Mouse (Mus musculus) layer of hippocampus, adult 9-10 months (tissue): ENCODE data around the gene Ptpn22.
"Not testable (repeated sequence)": the region's sequence is repeated elsewhere in the genome, so short reads cannot be mapped to it uniquely, and the experiment has no call there.

Experiments used
- DNase-seq: peaks from one replicate; pipeline ENCODE4 v3.0.0; 2022; ENCODE audit warnings: low spot score

Gene Ptpn22

DNA sequence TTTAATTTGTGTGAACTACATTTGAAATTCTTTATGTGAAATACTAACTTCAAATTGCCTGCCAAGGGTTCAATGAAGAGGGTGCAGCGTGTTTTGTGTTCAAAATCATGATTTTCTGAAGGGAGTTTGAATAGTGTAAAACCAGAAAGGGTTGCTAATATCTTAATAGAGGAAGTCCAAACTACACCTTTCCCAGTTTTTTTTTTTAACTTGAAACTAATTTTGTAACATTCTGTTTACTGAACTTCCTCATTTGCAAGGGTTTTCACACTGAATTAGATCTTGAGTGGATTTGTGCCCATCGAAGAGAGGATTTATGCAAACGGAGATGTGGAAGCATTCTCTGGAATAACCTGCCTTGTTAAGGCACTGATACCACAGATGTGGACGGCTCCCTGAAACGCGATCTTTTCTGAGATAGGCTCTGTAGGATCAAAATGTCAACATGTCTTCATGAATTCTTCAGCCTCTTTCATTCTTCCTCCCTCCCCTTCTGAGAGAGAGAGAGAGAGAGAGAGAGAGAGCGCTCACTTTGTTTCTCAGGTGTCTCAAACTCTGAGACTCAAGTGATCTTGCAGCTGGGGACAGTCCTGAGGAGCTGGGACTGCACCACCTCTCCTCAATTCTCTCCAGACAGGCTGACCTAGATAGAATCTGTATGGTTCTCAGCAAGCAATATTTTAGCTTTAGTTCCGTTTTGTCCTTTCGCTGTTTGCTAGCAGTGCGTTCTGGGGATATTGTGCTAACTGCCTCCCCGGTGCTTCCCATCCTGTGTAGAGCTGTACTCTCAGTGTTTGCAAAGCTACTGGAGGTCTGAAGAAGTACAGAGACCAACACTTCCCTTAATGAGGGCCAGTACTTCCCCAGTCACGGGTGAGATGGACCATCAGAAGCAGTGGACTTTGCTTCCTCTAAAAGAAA, at the start of gene Ptpn22:
TSS of gene Ptpn22 (plus strand) at position 915 of the 921 bp plus-strand sequence.
- no peak for DNase-seq

DNA sequence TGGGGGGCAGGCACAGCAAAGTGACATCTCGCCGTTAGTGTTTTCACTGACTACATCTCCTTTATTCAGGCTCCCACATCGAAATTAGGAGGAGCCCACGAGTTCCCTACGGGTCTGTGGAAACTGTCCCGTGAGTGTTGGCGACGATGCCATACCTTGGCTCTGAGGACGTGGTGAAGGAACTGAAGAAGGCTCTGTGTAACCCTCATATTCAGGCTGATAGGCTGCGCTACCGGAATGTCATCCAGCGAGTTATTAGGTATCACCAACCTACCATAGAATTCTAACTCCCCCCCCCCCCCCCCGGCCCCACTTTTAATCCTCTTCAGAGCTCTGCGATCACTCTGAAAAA, 49.8 kb upstream of the Ptpn22 start:
- no peak for DNase-seq

DNA sequence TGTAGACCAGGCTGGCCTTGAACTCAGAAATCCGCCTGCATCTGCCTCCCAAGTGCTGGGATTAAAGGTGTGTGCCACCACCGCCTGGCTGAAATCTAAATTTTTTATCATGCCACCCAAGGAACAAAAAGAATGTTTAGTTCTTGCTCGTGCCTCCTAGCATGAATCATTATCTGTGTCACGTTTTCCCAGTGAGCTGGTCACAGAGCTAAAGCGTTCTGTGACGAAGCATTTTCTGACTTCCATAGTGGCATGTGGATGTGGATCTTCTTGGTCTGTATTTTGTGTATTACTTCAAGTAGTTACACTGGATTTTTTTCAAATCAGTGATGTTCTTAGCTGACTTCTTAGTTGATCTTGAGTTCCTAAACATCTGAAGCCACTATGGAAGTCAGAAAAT, 48.6 kb upstream of the Ptpn22 start:
- no peak for DNase-seq

DNA sequence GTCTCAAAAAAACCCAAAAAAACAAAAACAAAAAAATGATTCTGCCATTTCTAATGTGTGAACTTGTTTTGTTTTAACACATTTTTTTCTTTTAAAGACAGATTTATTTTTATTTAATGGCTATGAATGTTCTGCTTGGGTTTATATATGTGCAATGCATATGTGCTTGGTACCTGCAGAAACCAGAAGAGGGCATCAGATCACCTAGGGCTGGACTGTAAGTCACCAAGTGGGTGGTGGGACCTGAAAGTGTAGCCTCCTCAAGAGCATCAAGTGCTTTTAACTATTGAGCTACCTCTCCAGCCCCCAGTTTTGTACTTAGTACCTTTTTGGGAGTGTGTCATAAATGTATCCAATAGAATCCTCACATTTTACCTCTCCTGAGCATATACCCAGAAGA, 32.0 kb upstream of the Ptpn22 start:
- DNase-seq = no peak

DNA sequence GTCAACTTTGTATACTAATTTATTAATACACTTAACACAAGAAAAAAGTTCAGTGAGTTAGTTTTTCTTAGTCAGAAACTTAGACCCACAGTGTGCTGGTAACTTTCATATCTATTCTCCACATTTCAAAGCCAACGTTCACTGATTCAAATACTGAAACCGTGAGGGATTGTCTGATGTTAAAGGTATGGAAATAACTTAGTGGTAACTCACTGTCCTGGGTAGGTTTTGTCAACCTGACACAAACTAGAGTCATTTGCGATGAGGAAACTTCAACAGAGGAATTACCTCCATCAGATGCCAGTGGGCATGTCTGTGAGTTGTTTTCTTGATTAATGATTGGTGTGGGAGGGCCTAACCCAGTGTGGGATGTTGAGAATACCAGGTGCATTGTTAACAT, 30.6 kb upstream of the Ptpn22 start:
- DNase-seq = no peak

DNA sequence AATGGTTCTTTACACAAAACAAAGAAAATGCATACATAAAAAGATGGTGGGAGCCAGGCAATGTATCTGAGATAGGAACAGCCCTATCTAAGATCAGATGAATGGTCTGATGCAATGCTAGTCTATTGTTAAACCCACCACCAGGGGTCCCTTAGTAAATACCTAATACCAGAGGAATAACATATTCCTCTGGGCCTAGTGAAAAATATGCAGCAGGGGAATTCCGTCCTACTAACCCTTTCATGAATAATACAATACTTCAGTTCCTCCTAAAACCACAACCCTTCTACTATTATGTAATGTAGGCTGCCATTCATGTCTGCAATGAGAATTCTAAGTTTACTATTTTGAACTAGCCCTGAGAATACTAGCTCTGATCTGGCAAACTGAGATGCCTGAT, 28.9 kb upstream of the Ptpn22 start:
- not testable (repeated sequence) for DNase-seq

DNA sequence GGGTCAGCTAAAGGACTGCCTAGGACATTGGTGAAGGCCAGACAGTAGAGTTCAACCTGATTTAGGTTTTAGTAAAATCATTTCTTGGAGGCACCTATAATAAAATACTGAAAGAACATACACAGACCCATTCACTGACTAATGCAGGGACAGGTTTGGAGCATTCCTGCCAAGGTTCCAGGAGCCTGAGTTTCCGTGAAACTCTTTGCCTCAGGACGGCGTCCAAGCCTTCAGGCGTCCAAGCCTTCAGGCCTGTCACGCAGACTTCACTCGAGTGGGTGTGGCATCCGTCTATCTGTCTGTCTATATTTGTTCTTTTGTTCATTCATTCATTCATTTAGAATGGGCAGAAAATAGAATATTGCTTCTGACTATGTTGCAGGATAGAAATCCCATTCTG, 28.4 kb upstream of the Ptpn22 start:
- no peak for DNase-seq

DNA sequence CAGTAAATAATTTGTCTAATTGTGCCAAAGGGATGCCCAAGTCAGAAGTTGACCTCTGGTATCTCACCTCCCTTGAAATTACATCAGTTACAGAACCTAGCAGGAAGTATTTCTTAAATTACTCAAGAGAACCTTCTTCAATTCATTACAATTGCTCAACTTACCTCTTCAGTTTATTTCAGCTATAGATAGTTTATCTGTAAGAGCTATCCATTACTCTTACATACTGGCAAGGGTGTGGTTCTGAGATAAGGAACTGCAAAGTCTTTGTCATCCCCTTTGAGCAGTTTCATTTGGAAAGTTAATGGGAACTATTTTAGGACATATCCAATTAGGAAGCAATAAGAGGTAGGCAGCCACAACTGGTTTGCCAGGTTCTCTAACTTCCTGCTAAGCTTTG, 27.2 kb upstream of the Ptpn22 start, which contains the start of gene Bcl2l15:
TSS of gene Bcl2l15 (plus strand) at position 176 of the 400 bp plus-strand sequence.
- DNase-seq = no peak

DNA sequence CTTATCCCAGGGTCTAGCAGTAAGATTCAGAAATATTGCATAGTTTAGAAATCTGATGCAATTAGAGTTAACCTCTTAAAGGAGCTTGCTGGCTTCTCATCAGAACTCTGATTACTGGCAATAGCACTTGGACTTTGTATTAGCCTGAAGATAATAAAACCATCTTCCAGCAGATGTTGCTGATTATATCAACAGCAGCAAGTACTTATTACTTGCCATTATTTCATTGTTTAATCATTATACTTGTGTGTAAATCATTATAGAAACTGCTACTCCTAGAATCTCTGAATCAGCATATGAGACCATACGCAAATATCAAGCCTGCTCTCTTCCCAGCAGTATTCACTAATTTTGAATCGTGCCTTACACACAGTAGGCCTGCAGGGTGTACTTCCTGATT, 25.6 kb upstream of the Ptpn22 start:
- no peak for DNase-seq

DNA sequence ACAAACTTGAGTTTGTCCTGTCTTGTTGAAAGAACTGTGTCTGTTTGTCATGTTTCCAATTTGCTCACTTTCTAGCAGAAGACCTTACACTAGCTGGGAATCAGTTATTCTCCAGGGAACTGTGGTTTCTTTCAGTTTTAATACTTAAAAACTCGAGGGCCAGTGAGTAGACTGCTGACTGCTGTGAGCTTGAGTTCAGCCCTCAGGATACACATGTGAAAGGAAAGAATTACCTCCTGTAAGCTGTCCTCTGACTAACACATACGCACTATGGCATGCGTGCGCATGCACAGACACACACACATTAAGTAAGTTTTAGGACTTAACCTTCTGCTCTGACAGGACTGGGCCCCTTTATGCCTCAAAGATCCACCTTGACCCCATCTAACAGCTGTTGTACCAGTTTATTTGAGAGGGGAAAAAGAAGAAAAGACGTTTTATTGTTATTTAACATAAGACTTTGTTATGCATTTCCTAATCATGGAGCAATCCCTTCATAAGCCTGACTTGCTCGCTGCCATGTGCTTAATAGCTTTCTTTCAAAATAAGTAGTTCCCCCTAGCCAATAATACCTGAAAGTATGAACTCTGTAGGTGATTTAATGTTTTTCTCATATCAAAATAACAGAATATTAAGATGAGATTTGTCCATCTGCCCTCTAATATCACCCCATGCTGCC, 24.2 kb upstream of the Ptpn22 start:
- no peak for DNase-seq

DNA sequence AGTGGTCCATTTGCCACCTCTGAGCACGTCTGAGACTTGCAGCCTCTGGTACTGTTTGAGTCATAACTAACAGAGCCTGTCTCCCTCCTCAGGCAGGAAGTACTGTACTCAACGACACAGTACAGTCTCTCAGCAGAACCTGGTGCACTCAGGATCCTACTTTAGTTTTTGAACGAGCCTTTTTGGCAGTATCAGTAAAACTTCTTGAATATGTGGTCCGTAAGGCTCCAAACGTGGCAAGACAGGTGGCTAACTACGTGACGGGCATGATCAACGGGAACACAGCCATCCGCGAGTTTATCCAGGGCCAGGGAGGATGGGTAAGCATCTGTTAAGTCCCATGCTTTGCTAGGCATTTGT, 23.7 kb upstream of the Ptpn22 start:
- DNase-seq = no peak

DNA sequence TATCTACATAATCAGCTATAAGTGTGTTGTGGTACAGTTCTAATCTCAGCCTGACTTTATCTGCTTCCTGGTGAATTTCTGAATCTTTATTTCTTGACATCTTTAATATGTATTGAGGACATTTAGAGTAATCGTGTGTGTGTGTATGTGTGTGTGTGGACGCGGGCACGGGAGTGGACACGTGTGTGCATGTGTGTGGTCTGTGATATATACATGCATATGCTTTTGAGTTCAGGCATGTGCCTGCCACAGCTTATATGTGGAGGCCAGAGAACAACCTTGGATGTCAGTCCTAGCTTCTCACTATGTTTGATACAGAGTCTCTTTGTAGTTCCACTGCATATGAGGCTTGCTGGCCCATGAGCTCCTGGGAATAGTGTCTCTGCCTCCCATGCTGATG, 23.1 kb upstream of the Ptpn22 start:
- DNase-seq = no peak

DNA sequence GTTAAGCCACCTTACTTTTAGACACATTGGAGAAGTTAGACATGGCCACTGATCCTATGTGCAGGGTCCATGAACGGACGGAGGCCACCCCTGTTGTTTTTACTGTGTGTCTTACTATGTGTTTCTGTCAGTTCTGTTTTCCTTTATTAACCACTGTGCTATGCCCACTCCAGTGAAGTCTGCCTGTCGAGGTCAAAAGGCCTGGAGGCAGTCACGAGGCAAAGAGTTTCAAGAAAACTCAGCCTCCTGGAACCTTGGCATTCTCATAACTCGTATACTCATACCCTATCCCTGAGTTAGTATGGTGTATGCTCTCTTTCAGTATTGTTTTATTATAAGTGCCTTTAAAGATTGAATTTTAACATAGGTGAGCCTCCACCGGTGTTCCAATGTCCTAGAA, 19.9 kb upstream of the Ptpn22 start:
- no peak for DNase-seq

DNA sequence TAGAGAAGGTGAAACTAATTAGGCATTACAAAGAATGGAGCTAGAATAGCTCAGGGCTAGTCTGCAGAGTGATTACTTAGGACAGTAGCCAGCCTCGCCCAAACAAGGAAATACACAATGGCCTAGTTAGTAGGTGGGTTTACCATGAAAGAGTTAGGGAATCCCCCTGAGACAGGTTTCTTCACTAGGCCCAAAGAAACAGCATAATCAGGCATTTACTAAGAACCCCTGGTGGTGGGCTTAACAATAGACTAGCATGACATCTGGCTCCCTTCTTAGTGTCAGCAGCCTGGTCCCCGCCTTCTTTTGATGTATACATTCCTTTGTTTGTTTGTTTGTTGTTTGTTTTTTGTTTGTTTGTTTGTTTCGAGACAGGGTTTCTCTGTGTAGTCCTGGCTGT, 19.4 kb upstream of the Ptpn22 start:
- not testable (repeated sequence) for DNase-seq

DNA sequence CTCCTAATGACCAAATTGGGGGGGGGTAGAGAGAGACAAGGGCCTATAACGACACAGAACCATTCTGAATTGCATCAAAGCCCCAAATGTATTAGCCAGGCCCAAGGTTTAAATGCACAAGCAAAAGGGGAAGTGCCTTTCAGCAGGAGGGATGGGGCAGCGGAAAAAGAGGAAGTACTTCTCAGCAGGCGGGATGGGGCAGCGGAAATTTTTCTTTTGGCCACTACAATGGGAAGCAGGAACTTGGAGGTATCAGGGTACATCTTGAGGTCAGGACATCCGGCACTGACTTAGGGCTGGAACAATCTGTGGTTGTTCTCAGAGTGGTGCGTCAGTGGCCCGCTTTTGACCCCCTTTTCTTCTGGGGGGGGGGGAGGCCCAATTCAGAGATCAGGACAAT, 18.6 kb upstream of the Ptpn22 start:
- DNase-seq = not testable (repeated sequence)

DNA sequence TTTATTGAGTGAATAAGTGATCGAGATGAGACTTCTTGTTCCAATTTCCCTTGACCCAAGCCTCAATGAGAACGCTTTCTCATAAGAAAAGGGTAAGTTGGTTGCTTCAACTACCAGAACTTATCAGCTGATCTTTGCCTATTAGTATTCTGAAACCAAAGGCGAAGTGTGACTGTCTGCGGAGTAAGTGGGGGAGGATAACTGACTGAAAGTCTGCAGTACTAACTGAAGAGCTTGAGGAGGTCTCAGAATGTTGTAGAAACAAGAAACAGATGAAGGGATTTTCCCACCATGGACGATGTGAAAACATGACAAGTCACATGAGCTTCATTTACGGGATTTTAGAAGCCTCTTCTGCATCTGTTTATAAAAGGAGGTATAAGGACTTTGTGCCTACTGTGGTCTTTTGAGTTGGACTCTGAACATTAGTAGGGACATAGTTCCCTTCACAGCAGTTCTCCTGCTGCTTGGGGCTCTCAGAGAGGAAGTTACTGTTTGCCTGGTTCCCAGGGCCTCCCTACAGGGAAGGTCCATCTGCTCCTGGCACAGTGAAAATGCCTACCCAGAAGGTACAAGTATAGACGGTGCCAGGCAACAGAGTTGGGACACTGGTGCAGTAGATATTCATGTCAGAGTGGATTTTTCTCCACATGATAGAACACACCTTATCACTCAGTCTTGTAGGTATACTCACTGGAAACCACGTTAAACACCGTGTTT, 8.8 kb upstream of the Ptpn22 start:
- no peak for DNase-seq

DNA sequence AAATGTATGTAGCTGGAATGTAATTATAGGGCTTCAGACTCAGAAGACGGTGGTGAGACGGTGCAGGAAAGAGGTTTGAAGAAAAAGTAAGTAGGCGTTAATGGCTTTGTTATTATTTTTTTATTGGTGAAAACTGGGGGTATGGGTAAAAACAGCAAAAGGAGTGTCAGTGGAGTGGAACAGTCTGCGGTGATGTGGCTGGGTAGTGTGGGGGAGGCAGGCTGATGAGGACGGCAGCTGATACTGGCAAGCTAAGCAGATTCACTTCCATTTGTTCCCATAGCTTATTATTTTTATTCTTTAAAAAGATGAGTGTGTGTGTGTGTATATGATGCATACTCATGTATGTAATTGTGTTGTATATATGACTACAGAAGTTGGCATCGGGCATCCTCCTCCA, 8.1 kb upstream of the Ptpn22 start:
- DNase-seq = no peak

DNA sequence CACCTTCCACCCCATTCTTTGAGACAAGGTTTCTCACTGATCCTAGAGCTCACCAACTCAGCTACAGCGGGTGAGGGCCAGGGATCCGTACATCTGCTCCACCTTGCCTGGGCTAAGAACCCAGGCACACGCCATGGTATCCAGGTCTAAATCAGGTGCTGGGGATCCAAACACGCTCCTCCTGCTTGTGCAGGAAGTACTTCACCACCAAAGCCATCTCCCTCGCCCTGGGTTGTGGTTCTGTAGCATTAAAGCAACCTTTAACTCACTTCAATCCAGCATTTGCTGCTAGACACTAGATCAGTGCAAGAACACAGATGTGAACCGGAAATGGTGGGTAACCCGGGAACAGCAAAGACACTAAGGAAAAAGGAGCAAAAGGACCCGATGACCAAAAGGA, 7.7 kb upstream of the Ptpn22 start:
- no peak for DNase-seq

DNA sequence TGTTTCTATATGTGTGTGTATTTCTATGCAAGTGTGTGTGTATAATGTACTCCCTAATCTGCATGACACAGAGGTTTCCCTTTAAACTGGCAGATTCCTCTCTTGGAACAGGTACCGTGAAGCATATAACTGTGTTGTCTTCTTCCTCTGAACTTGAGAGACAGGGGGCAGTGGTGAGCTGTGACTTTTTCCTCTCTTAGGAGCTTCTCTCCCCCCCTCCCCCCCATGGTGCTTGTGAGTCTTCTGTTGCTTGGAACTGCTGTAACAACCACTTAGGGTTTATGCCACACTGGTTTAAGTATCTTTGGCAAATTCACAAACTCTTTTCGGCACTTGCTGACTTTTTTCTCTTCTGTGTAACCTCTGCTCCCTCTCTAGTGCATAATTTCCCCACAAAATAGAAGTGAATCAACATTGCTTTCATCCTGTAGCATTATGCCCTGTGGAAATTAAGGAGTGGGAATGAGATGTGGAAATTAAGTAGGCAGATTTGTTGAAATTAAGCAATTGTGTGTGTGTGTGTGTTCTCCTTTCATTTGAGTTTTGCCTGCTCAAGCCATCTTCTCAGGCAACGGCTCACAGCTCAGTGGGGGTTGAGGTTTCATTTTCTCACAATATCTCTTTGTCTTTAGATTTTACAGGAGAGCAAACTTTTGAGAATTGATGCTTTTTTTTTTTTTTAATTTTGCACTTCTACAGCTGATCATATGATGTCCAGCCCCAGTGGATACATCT, 6.9 kb upstream of the Ptpn22 start:
- no peak for DNase-seq

DNA sequence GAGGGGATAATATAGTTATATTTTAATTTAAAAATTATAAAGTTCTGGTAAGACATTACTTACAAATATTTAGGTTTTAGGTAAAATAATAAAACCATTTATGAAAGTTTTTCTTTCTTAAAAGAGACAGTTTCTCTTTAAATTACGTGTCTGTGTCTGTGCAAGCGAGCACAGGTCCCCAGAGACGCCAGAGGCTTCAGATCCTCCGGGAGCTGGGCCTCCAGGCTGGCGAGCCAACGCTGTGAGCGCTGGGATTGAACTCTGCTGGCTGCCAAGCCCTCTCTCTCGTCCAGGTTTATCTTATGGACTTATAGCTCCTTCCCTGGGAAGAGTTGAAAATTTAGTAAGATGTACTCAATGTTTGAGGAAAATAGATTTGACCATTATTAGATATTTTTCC, 5.8 kb upstream of the Ptpn22 start:
- DNase-seq = no peak

DNA sequence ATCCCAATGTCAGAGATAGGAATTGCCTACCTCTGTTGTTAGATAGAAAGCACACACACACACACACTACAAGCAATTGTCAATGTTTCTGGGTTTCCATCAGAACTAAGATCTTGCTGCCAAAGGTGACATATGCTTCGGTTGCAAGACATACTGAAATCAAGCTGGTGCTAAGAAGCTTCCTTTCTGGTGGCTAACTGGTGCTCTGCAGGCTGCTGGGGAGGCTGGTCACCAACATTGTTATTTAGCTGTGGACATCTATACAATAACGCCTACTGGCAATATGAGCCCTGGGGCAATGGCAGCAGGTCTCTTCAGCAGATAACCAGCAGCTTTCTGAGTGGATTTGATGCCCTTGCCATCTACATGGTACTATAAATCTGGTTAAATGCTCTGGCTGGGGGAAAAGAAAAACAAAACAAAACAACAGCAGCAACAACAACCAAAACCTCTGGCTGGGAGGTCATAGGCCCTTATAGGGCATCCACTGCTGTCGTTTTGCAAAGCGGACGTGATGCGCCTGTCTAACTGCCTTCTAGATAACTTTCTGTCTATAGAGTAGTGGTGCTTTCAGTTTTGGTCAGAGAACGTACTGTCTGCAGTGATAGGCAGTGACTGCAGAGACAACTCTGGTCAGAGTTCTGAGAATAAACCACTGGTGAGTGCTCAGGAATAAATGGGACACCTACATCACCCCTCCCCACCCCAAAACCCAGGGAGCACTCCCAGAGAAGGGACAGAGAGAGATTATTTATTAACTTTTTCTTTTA, 2.4 kb upstream of the Ptpn22 start:
- no peak for DNase-seq
